Mouse (Mus musculus): ENCODE measurements around the gene Fbxo46. TPM values are rescaled to one million over a fixed set of nuclear protein-coding genes. Genes with fewer than 3 reads are reported as not detected.

Gene Fbxo46
- polyA plus RNA-seq, 1 experiment: 29.2 TPM

DNA sequence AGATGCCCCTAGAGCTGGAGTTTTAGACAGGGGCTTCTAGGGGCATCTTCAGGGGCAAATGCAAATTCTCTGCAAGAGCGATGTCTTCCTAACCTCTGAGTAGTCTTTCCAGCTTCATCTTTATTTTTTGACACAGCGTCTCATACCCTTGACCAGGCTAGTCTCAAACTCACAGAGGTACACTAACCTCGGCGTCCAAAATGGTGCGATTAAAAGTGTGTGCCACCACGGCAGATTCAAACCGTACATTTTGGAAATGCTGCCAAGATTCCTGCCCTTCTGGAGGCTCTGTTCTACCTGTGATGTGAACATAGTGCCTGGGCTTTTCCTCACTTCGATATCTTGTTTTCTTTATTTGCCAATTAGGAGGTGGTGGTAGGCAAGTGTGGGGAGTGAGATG lies 576 bp upstream of the Fbxo46 start:
- WGBS: 97% methylated on average over 8 of the region's 8 CpGs
- no peaks in the 10 kb centered on the region for H3K27me3 ChIP-seq (ENCODE audit: control insufficient read depth, insufficient read depth, low read length)
- DNase-seq: no peak
- H3K27ac ChIP-seq (ENCODE audit: control insufficient read depth, insufficient read depth, low read length): no peak overlapping the region
- H3K4me1 ChIP-seq (replicated peaks; ENCODE audit: control insufficient read depth, insufficient read depth, low read length): peaks cover 7% of the 10 kb centered on the region
- TF ChIP-seq CTCF (IDR thresholded peaks at IDR 0.05; ENCODE audit: borderline replicate concordance, control insufficient read depth, extremely low read depth, insufficient read depth, low read length, poor library complexity): no peak
- no peak for TF ChIP-seq POLR2A (IDR thresholded peaks at IDR 0.05; ENCODE audit: control insufficient read depth, extremely low read depth, insufficient read depth, low read length, poor library complexity)
- no peaks in the 10 kb centered on the region for H3K36me3 ChIP-seq (ENCODE audit: control insufficient read depth, insufficient read depth, low read length)
- no peak overlapping the region for H3K4me3 ChIP-seq (ENCODE audit: control insufficient read depth, insufficient read depth, low read length)

DNA sequence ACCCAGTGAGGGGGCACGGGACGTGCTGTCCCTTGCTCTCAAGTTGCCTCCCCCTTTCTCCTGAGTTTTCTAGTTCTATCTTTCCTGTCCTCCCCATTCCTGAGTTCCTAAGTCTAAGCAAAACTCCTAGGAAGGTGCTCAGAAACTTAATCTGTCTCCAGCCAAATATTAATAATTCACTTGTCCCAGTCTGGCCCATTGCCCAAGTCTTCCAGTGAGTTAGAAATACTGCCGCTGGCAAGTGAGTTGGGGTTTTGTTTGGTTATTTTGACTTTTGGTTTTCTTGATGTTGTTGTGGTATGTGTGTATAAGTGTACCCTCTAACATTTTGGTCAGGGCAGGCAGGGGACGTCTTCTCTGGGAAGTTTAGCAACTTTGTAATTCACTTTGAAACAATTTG lies 2.0 kb downstream of the Fbxo46 start:
- no peaks in the 10 kb centered on the region for H3K27me3 ChIP-seq (ENCODE audit: control insufficient read depth, insufficient read depth, low read length)
- no peak overlapping the region for H3K27ac ChIP-seq (ENCODE audit: control insufficient read depth, insufficient read depth, low read length)
- WGBS: 94% methylated on average over 4 of the region's 4 CpGs
- no peaks in the 10 kb centered on the region for H3K36me3 ChIP-seq (ENCODE audit: control insufficient read depth, insufficient read depth, low read length)
- DNase-seq: no peak
- TF ChIP-seq CTCF (IDR thresholded peaks at IDR 0.05; ENCODE audit: borderline replicate concordance, control insufficient read depth, extremely low read depth, insufficient read depth, low read length, poor library complexity) (no peak), POLR2A (IDR thresholded peaks at IDR 0.05; ENCODE audit: control insufficient read depth, extremely low read depth, insufficient read depth, low read length, poor library complexity) (no peak)
- no peak overlapping the region for H3K4me3 ChIP-seq (ENCODE audit: control insufficient read depth, insufficient read depth, low read length)
- H3K4me1 ChIP-seq (replicated peaks; ENCODE audit: control insufficient read depth, insufficient read depth, low read length): peaks cover 7% of the 10 kb centered on the region

- Histone ChIP-seq H3K36me3 (ENCODE audit: control insufficient read depth, insufficient read depth, low read length) (no peaks in the 10 kb centered on the region), H3K27ac (ENCODE audit: control insufficient read depth, insufficient read depth, low read length) (no peak overlapping the region), H3K27me3 (ENCODE audit: control insufficient read depth, insufficient read depth, low read length) (no peaks in the 10 kb centered on the region), H3K4me1 (replicated peaks; ENCODE audit: control insufficient read depth, insufficient read depth, low read length) (peaks cover 3% of the 10 kb centered on the region), H3K4me3 (ENCODE audit: control insufficient read depth, insufficient read depth, low read length) (no peak overlapping the region)
- no peak for DNase-seq
- 88% methylated on average over 6 of the region's 6 CpGs for WGBS
- TF ChIP-seq POLR2A (IDR thresholded peaks at IDR 0.05; ENCODE audit: control insufficient read depth, extremely low read depth, insufficient read depth, low read length, poor library complexity) (no peak), CTCF (IDR thresholded peaks at IDR 0.05; ENCODE audit: borderline replicate concordance, control insufficient read depth, extremely low read depth, insufficient read depth, low read length, poor library complexity) (no peak)
Observed at GRCm38 (mm10) chr7:19124713-19125112, 5.1 kb downstream of the Fbxo46 start.

GRCm38 (mm10) chr7:19127744-19128143 lies 8.1 kb downstream of the Fbxo46 start:
- Histone ChIP-seq H3K4me3 (ENCODE audit: control insufficient read depth, insufficient read depth, low read length) (no peak overlapping the region), H3K36me3 (ENCODE audit: control insufficient read depth, insufficient read depth, low read length) (no peaks in the 10 kb centered on the region), H3K27me3 (ENCODE audit: control insufficient read depth, insufficient read depth, low read length) (no peaks in the 10 kb centered on the region), H3K4me1 (replicated peaks; ENCODE audit: control insufficient read depth, insufficient read depth, low read length) (peaks cover 6% of the 10 kb centered on the region), H3K27ac (ENCODE audit: control insufficient read depth, insufficient read depth, low read length) (no peak overlapping the region)
- DNase-seq: no peak
- TF ChIP-seq CTCF (IDR thresholded peaks at IDR 0.05; ENCODE audit: borderline replicate concordance, control insufficient read depth, extremely low read depth, insufficient read depth, low read length, poor library complexity) (no peak), POLR2A (IDR thresholded peaks at IDR 0.05; ENCODE audit: control insufficient read depth, extremely low read depth, insufficient read depth, low read length, poor library complexity) (no peak)
- 89% methylated on average over 5 of the region's 5 CpGs for WGBS

DNA sequence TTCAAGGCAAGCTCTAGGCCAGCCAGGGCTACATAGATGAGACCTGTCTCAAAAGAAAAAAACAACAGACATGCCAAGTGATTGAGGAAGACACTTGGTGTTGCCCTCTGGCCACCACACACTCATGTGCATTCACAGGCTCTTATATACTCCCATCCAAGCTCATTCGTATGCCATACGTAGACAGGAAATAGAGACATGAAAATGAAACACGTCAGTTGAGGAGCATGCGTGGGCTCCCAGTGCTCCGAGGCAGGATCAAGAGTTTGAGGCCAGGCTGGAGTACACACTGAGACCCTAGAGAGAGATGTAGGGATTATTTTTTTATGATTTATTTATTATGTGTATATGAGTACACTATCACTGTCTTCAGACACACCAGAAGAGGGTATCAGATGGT lies 9.7 kb downstream of the Fbxo46 start:
- no peak for DNase-seq
- Histone ChIP-seq H3K4me3 (ENCODE audit: control insufficient read depth, insufficient read depth, low read length) (no peak overlapping the region), H3K4me1 (replicated peaks; ENCODE audit: control insufficient read depth, insufficient read depth, low read length) (peaks cover 6% of the 10 kb centered on the region), H3K27me3 (ENCODE audit: control insufficient read depth, insufficient read depth, low read length) (no peaks in the 10 kb centered on the region), H3K27ac (ENCODE audit: control insufficient read depth, insufficient read depth, low read length) (no peak overlapping the region), H3K36me3 (ENCODE audit: control insufficient read depth, insufficient read depth, low read length) (no peaks in the 10 kb centered on the region)
- WGBS: 93% methylated on average over 5 of the region's 5 CpGs
- TF ChIP-seq CTCF (IDR thresholded peaks at IDR 0.05; ENCODE audit: borderline replicate concordance, control insufficient read depth, extremely low read depth, insufficient read depth, low read length, poor library complexity): no peak

DNA sequence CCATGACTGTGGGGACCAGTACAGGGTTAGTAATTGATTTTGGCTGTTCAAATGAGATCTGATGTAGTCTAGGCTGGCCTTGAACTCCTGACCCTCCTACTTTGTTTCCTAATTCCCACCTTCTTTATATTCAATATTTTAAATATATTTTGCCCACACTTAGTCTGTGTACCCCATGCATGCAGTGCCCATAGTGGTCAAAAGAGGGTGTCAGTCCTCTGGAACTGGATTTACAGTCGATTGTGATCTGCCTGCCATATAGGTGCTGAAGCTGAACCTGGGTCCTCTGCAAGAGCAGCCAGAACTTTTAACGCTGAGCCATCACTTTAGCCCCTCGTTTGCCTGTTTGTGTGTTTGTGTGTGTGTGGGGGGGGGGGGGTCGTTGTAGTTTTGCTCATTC lies 11.0 kb downstream of the Fbxo46 start:
- H3K27me3 ChIP-seq (ENCODE audit: control insufficient read depth, insufficient read depth, low read length): no peaks in the 10 kb centered on the region
- peaks cover 3% of the 10 kb centered on the region; the same call in 1 of the 2 replicates for H3K36me3 ChIP-seq (ENCODE audit: control insufficient read depth, insufficient read depth, low read length)
- WGBS: 45% methylated on average over 4 of the region's 4 CpGs
- no peak overlapping the region for H3K27ac ChIP-seq (ENCODE audit: control insufficient read depth, insufficient read depth, low read length)
- H3K4me3 ChIP-seq (ENCODE audit: control insufficient read depth, insufficient read depth, low read length): no peak overlapping the region
- DNase-seq: no peak
- peaks cover 6% of the 10 kb centered on the region for H3K4me1 ChIP-seq (replicated peaks; ENCODE audit: control insufficient read depth, insufficient read depth, low read length)
- no peak for TF ChIP-seq CTCF (IDR thresholded peaks at IDR 0.05; ENCODE audit: borderline replicate concordance, control insufficient read depth, extremely low read depth, insufficient read depth, low read length, poor library complexity)
- no peak for TF ChIP-seq POLR2A (IDR thresholded peaks at IDR 0.05; ENCODE audit: control insufficient read depth, extremely low read depth, insufficient read depth, low read length, poor library complexity)

- Histone ChIP-seq H3K4me3 (ENCODE audit: control insufficient read depth, insufficient read depth, low read length) (peak overlapping the region; percentile 42), H3K27me3 (ENCODE audit: control insufficient read depth, insufficient read depth, low read length) (no peaks in the 10 kb centered on the region), H3K27ac (ENCODE audit: control insufficient read depth, insufficient read depth, low read length) (no peak overlapping the region), H3K4me1 (replicated peaks; ENCODE audit: control insufficient read depth, insufficient read depth, low read length) (peaks cover 10% of the 10 kb centered on the region), H3K36me3 (ENCODE audit: control insufficient read depth, insufficient read depth, low read length) (peaks cover 10% of the 10 kb centered on the region; the same call in 1 of the 2 replicates)
- DNase-seq: peak; percentile 92
- 0 out of 2 replicates have a peak, but pooled peaks have one; percentile 42 for TF ChIP-seq POLR2A (IDR thresholded peaks at IDR 0.05; ENCODE audit: control insufficient read depth, extremely low read depth, insufficient read depth, low read length, poor library complexity)
- TF ChIP-seq CTCF (IDR thresholded peaks at IDR 0.05; ENCODE audit: borderline replicate concordance, control insufficient read depth, extremely low read depth, insufficient read depth, low read length, poor library complexity): peak; percentile 90
- WGBS: 1% methylated on average over 39 of the region's 39 CpGs
Observed at GRCm38 (mm10) chr7:19131324-19131848, 11.7 kb downstream of the Fbxo46 start.
